Mouse (Mus musculus): ENCODE data around the gene Cd24a.

- no peak for TF ChIP-seq POLR2A (IDR thresholded peaks at IDR 0.05; ENCODE audit: insufficient read length, low read depth)
- TF ChIP-seq CEBPB (IDR thresholded peaks at IDR 0.05; ENCODE audit: insufficient read depth, poor library complexity, severe bottlenecking), result no peak
- no peak for TF ChIP-seq USF1 (IDR thresholded peaks at IDR 0.05; ENCODE audit: low read depth)
- no peak for TF ChIP-seq E2F4 (IDR thresholded peaks at IDR 0.05; ENCODE audit: insufficient read depth)
These were observed 15.1 kb downstream of the Cd24a start for GRCm38 (mm10) chr10:43593182-43593581.

Measured in myocyte (in vitro differentiated cells).